Mouse (Mus musculus) brain, embryonic 14.5 days (tissue): ENCODE results near the gene Ccnk.

Source experiments
- CTCF ChIP-seq: fragments of 200-500 bp; IDR thresholded peaks from 2 replicates; pipeline ENCODE4 v1.5.1; 2012; ENCODE audit warnings: inconsistent platforms, mild to moderate bottlenecking, moderate library complexity, borderline replicate concordance; ENCODE audit not compliant: insufficient read depth, insufficient read length; ENCODE audit errors: extremely low read depth
- POLR2A ChIP-seq: fragments of 200-500 bp; IDR thresholded peaks from 2 replicates; pipeline ENCODE4 v1.6.1; 2012; ENCODE audit warnings: mild to moderate bottlenecking, inconsistent platforms, borderline replicate concordance; ENCODE audit not compliant: poor library complexity, insufficient read depth, insufficient read length, severe bottlenecking; ENCODE audit errors: extremely low read depth

- TF ChIP-seq CTCF (peak; percentile 52; the same call in 1 of the 2 replicates), POLR2A (no peak)
Measured at GRCm38 (mm10) chr12:108162036-108162435, 17.3 kb upstream of the Ccnk start.
